20 mouse cellular contexts compared by ENCODE assay signal in genomic region chr7:80002353-80003055, GRCm38 (mm10). TPM values are rescaled to one million over a fixed set of nuclear protein-coding genes. Genes with fewer than 3 reads are reported as not detected.
DNase-seq lines count a peak whose midpoint lies in the region; ATAC-seq and TF ChIP-seq lines count a peak whose summit lies in the region.
"Had no signal": no experiment of that assay in that cellular context is flagged by ENCODE, and none has a peak within 500 bp of the region (broad histone marks: within the 10 kb centered on the region; RNA-seq: fewer than 3 reads in every experiment).

No protein-coding gene starts in this region.

- H3K4me1 ChIP-seq in forebrain, embryonic 14.5 days (ENCODE audit: control insufficient read depth, insufficient read depth, low read length): peaks cover 2% of the 10 kb centered on the region; the same call in 1 of the 2 replicates
- no peaks in the 10 kb centered on the region for H3K4me1 ChIP-seq in forebrain, embryonic 12.5 days
- no peaks in the 10 kb centered on the region for H3K4me1 ChIP-seq in midbrain, postnatal 0 days (ENCODE audit: insufficient read depth, low read length)
- no peaks in the 10 kb centered on the region for H3K4me1 ChIP-seq in midbrain, embryonic 11.5 days (ENCODE audit: control insufficient read depth, insufficient read depth, low read length)
- H3K4me1 ChIP-seq: forebrain, embryonic 10.5 days; heart, embryonic 10.5 days; midbrain, embryonic 12.5 days; neural tube, embryonic 13.5 days had no signal

- 0 out of 2 replicates have a peak overlapping the region, but pooled peaks have one; percentile 33 for H3K27ac ChIP-seq in forebrain, embryonic 14.5 days (ENCODE audit: low read depth, low read length)
- H3K27ac ChIP-seq in forebrain, embryonic 12.5 days: no peak overlapping the region
- no peak overlapping the region for H3K27ac ChIP-seq in midbrain, postnatal 0 days (ENCODE audit: low read depth, low read length)
- H3K27ac ChIP-seq in midbrain, embryonic 11.5 days (ENCODE audit: low read depth, low read length): no peak overlapping the region
- H3K27ac ChIP-seq: forebrain, embryonic 10.5 days; heart, embryonic 10.5 days; kidney, postnatal 0 days; macrophage; midbrain, embryonic 12.5 days; neural tube, embryonic 13.5 days had no signal

- no peaks in the 10 kb centered on the region for H3K9me3 ChIP-seq in forebrain, embryonic 14.5 days (replicated peaks; ENCODE audit: control insufficient read depth, low read length)
- H3K9me3 ChIP-seq in forebrain, embryonic 12.5 days: no peaks in the 10 kb centered on the region
- no peaks in the 10 kb centered on the region for H3K9me3 ChIP-seq in midbrain, postnatal 0 days (ENCODE audit: low read length)
- H3K9me3 ChIP-seq in midbrain, embryonic 11.5 days (ENCODE audit: control insufficient read depth, low read length): no peaks in the 10 kb centered on the region
- H3K9me3 ChIP-seq: forebrain, embryonic 10.5 days; heart, embryonic 10.5 days; midbrain, embryonic 12.5 days; neural tube, embryonic 13.5 days had no signal

- no peaks in the 10 kb centered on the region for H3K36me3 ChIP-seq in forebrain, embryonic 14.5 days (ENCODE audit: control insufficient read depth, insufficient read depth, low read length)
- no peaks in the 10 kb centered on the region for H3K36me3 ChIP-seq in forebrain, embryonic 12.5 days (replicated peaks)
- H3K36me3 ChIP-seq in midbrain, postnatal 0 days (ENCODE audit: insufficient read depth, low read length): no peaks in the 10 kb centered on the region
- H3K36me3 ChIP-seq in midbrain, embryonic 11.5 days (ENCODE audit: control insufficient read depth, insufficient read depth, low read length): no peaks in the 10 kb centered on the region
- H3K36me3 ChIP-seq: forebrain, embryonic 10.5 days; heart, embryonic 10.5 days; midbrain, embryonic 12.5 days; neural tube, embryonic 13.5 days had no signal

- no peaks in the 10 kb centered on the region for H3K27me3 ChIP-seq in forebrain, embryonic 14.5 days (replicated peaks; ENCODE audit: control insufficient read depth, insufficient read depth, low read length)
- no peaks in the 10 kb centered on the region for H3K27me3 ChIP-seq in forebrain, embryonic 12.5 days
- H3K27me3 ChIP-seq in midbrain, postnatal 0 days (ENCODE audit: insufficient read depth, low read length): no peaks in the 10 kb centered on the region
- H3K27me3 ChIP-seq in midbrain, embryonic 11.5 days (ENCODE audit: control insufficient read depth, insufficient read depth, low read length): no peaks in the 10 kb centered on the region
- H3K27me3 ChIP-seq: midbrain, embryonic 12.5 days; neural tube, embryonic 13.5 days had no signal

- no peak overlapping the region for H3K4me3 ChIP-seq in forebrain, embryonic 14.5 days (ENCODE audit: low read depth, low read length)
- H3K4me3 ChIP-seq in forebrain, embryonic 12.5 days (replicated peaks): no peak overlapping the region
- H3K4me3 ChIP-seq in midbrain, postnatal 0 days (ENCODE audit: low read depth, low read length): no peak overlapping the region
- no peak overlapping the region for H3K4me3 ChIP-seq in midbrain, embryonic 11.5 days (ENCODE audit: low read depth, low read length)
- H3K4me3 ChIP-seq: forebrain, embryonic 10.5 days; heart, embryonic 10.5 days; midbrain, embryonic 12.5 days; myocyte; neural tube, embryonic 13.5 days had no signal

- no peak for TF ChIP-seq CTCF in midbrain, postnatal 0 days (IDR thresholded peaks at IDR 0.05)

- DNase-seq in forebrain, embryonic 14.5 days (ENCODE audit: low spot score): peak; percentile 51
- peak; percentile 68 for DNase-seq in midbrain, postnatal 0 days (ENCODE audit: low spot score)
- DNase-seq in midbrain, embryonic 11.5 days (ENCODE audit: low spot score, missing footprints): no peak
- peak; percentile 30 for DNase-seq in cerebellum, adult 9-10 months
- DNase-seq in c-Kit-positive CD71-positive TER-119-positive erythroid progenitor cells, embryonic 14.5 days (ENCODE audit: low spot score): no peak
- no peak for DNase-seq in layer of hippocampus, adult 8-10 months (ENCODE audit: low spot score in 2 of 2)
- DNase-seq: adrenal gland, postnatal 36 days; heart, postnatal 4 days; kidney, adult 18-20 months; right cerebral cortex, adult 18-20 months; right cerebral cortex, postnatal 4 days; thymus, postnatal 14 days had no signal

- no peak for ATAC-seq in forebrain, embryonic 14.5 days
- ATAC-seq in forebrain, embryonic 12.5 days (ENCODE audit: low FRiP score): no peak
- no peak for ATAC-seq in midbrain, postnatal 0 days (ENCODE audit: low FRiP score)
- ATAC-seq in midbrain, embryonic 11.5 days (ENCODE audit: low FRiP score): no peak

- H3K4me2 ChIP-seq in forebrain, embryonic 14.5 days (ENCODE audit: low read length): no peak overlapping the region
- H3K4me2 ChIP-seq in forebrain, embryonic 12.5 days: no peak overlapping the region
- no peak overlapping the region for H3K4me2 ChIP-seq in midbrain, postnatal 0 days (ENCODE audit: low read depth, low read length, poor library complexity, severe bottlenecking)
- no peak overlapping the region for H3K4me2 ChIP-seq in midbrain, embryonic 11.5 days
- H3K4me2 ChIP-seq: midbrain, embryonic 12.5 days; neural tube, embryonic 13.5 days had no signal

- no peak overlapping the region for H3K9ac ChIP-seq in forebrain, embryonic 14.5 days (ENCODE audit: low read length)
- no peak overlapping the region for H3K9ac ChIP-seq in forebrain, embryonic 12.5 days
- no peak overlapping the region for H3K9ac ChIP-seq in midbrain, postnatal 0 days (replicated peaks; ENCODE audit: low read length, poor library complexity, severe bottlenecking)
- H3K9ac ChIP-seq in midbrain, embryonic 11.5 days (ENCODE audit: low read length): no peak overlapping the region
- H3K9ac ChIP-seq: midbrain, embryonic 12.5 days; neural tube, embryonic 13.5 days had no signal

- 60% methylated on average over 11 of the region's 11 CpGs for WGBS in forebrain, embryonic 14.5 days
- 70% methylated on average over 11 of the region's 11 CpGs for WGBS in forebrain, embryonic 12.5 days
- WGBS in midbrain, postnatal 0 days: 78% methylated on average over 11 of the region's 11 CpGs
- WGBS in midbrain, embryonic 11.5 days: 87% methylated on average over 11 of the region's 11 CpGs

RNA-seq across cellular contexts. Expression of gene Zfp710, which starts 22.1 kb away (rescaled TPM):
- polyA plus RNA-seq in forebrain, embryonic 14.5 days (2014; fragmentation: Nextera tagmentation; extraction: Ambion mirVana): 17.6 and 18.3 TPM in 2 replicates
- 30.5 and 33.9 TPM in 2 replicates for polyA plus RNA-seq in forebrain, embryonic 12.5 days (2016; fragmentation: Nextera tagmentation; extraction: Ambion mirVana)
- total RNA-seq in midbrain, postnatal 0 days (2014; rRNA removed): 25.1 and 33.6 TPM in 2 replicates
- polyA plus RNA-seq in midbrain, postnatal 0 days (2015; fragmentation: Nextera tagmentation; extraction: Ambion mirVana): 9.8 and 10.7 TPM in 2 replicates
- 25.6 and 31.3 TPM in 2 replicates for polyA plus RNA-seq in midbrain, embryonic 11.5 days (2014; fragmentation: Nextera tagmentation; extraction: Ambion mirVana)
- 10 to 100 TPM; 24.3 to 30.2 (median 26.0) TPM for total RNA-seq in layer of hippocampus, adult 8-10 months (2022)

Comparison
In these comparisons a context has a peak if more than half of its experiments do, and no peak if none do; other contexts are left out.
1. DNase-seq: peak in forebrain, embryonic 14.5 days (single experiment), midbrain, postnatal 0 days (single experiment) and cerebellum, adult 9-10 months (single experiment); none in midbrain, embryonic 11.5 days (single experiment), c-Kit-positive CD71-positive TER-119-positive erythroid progenitor cells, embryonic 14.5 days (single experiment) and layer of hippocampus, adult 8-10 months (0 of 2).